Mouse (Mus musculus): ENCODE data around the gene Spag9. TPM values are rescaled to one million over a fixed set of nuclear protein-coding genes. Genes with fewer than 3 reads are reported as not detected.

Spag9 gene
- polyA plus RNA-seq (2015; fragmentation: Nextera tagmentation; extraction: Ambion mirVana) = 89.3 and 93.1 TPM in 2 replicates

- ATAC-seq = peak; percentile 94
- WGBS = under 1% methylated on average over 56 of the region's 70 CpGs
- peak within 1 kb of the TSS; percentile 93 for H3K27ac ChIP-seq
- no peaks in the 10 kb centered on the region for H3K27me3 ChIP-seq
- no peaks in the 10 kb centered on the region for H3K36me3 ChIP-seq (ENCODE audit: poor library complexity, severe bottlenecking)
- no peaks in the 10 kb centered on the region for H3K9me3 ChIP-seq (replicated peaks)
- peaks cover 38% of the 10 kb centered on the region for H3K4me1 ChIP-seq
- H3K9ac ChIP-seq = peak within 1 kb of the TSS; percentile 83
- peak within 1 kb of the TSS; percentile 99 for H3K4me2 ChIP-seq
- peak within 1 kb of the TSS; percentile 88 for H3K4me3 ChIP-seq
Observed at GRCm38 (mm10) chr11:93995720-93996305, at the start of gene Spag9. TSS of gene Spag9 (plus strand) at chr11:93996091.

GRCm38 (mm10) chr11:93948887-93949567, 46.9 kb upstream of the Spag9 start:
- WGBS = 90% methylated on average over 9 of the region's 9 CpGs
- H3K9ac ChIP-seq = no peak overlapping the region
- H3K4me3 ChIP-seq = no peak overlapping the region
- no peak for ATAC-seq
- H3K27me3 ChIP-seq = no peaks in the 10 kb centered on the region
- H3K4me2 ChIP-seq = no peak overlapping the region
- H3K36me3 ChIP-seq (ENCODE audit: poor library complexity, severe bottlenecking) = peaks cover 61% of the 10 kb centered on the region
- peaks cover 18% of the 10 kb centered on the region; the same call in 1 of the 2 replicates for H3K4me1 ChIP-seq
- no peak overlapping the region for H3K27ac ChIP-seq
- H3K9me3 ChIP-seq (replicated peaks) = no peaks in the 10 kb centered on the region

DNA sequence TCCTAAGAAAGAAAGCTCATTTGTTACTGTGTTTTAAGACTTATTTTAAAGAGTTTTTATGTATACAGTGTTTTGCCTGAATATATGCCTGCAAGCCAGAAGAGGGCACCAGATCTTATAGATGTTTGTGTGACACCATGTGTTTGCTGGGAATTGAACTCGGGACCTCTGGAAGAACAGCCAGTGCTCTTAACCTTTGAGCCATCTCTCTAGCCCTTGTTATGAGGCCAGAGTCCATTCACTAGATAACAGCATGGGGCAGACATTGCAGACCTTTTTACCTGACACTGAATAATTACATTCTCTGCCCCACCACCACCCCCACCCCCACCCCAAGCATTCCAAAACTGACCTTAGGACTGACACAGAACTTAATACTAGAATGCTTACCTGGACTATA, 45.8 kb upstream of the Spag9 start:
- WGBS = 96% methylated on average over 1 of the region's 1 CpGs
- no peak overlapping the region for H3K4me2 ChIP-seq
- H3K9ac ChIP-seq = no peak overlapping the region
- H3K4me3 ChIP-seq = no peak overlapping the region
- H3K4me1 ChIP-seq = peaks cover 25% of the 10 kb centered on the region
- peaks cover 61% of the 10 kb centered on the region for H3K36me3 ChIP-seq (ENCODE audit: poor library complexity, severe bottlenecking)
- ATAC-seq = no peak
- no peaks in the 10 kb centered on the region for H3K9me3 ChIP-seq (replicated peaks)
- no peak overlapping the region for H3K27ac ChIP-seq
- H3K27me3 ChIP-seq = no peaks in the 10 kb centered on the region

- Histone ChIP-seq H3K9me3 (replicated peaks) (no peaks in the 10 kb centered on the region), H3K27ac (no peak overlapping the region), H3K9ac (no peak overlapping the region), H3K4me3 (no peak overlapping the region), H3K36me3 (ENCODE audit: poor library complexity, severe bottlenecking) (peaks cover 54% of the 10 kb centered on the region), H3K4me1 (peaks cover 36% of the 10 kb centered on the region), H3K4me2 (no peak overlapping the region), H3K27me3 (no peaks in the 10 kb centered on the region)
- no peak for ATAC-seq
- 75% methylated on average over 5 of the region's 5 CpGs for WGBS
Observed at GRCm38 (mm10) chr11:93952376-93952775, 43.5 kb upstream of the Spag9 start.

- Histone ChIP-seq H3K27me3 (no peaks in the 10 kb centered on the region), H3K9me3 (replicated peaks) (no peaks in the 10 kb centered on the region), H3K4me1 (peaks cover 36% of the 10 kb centered on the region), H3K4me3 (peak overlapping the region; percentile 70), H3K36me3 (ENCODE audit: poor library complexity, severe bottlenecking) (peaks cover 57% of the 10 kb centered on the region), H3K9ac (peak overlapping the region; percentile 78), H3K27ac (peak overlapping the region; percentile 88), H3K4me2 (peak overlapping the region; percentile 89)
- 0 out of 2 replicates have a peak, but pooled peaks have one; percentile 0 for ATAC-seq
- WGBS = 50% methylated on average over 13 of the region's 13 CpGs
Observed at GRCm38 (mm10) chr11:93954738-93955255, 41.1 kb upstream of the Spag9 start.

- ATAC-seq = peak; percentile 98
- peaks cover 36% of the 10 kb centered on the region for H3K4me1 ChIP-seq
- H3K36me3 ChIP-seq (ENCODE audit: poor library complexity, severe bottlenecking) = peaks cover 57% of the 10 kb centered on the region
- peak overlapping the region; percentile 88 for H3K27ac ChIP-seq
- H3K4me2 ChIP-seq = peak overlapping the region; percentile 89
- WGBS = under 1% methylated on average over 65 of the region's 67 CpGs
- peak overlapping the region; percentile 78 for H3K9ac ChIP-seq
- H3K9me3 ChIP-seq (replicated peaks) = no peaks in the 10 kb centered on the region
- H3K4me3 ChIP-seq = peak overlapping the region; percentile 70
- H3K27me3 ChIP-seq = no peaks in the 10 kb centered on the region
Observed at GRCm38 (mm10) chr11:93955256-93956150, 40.4 kb upstream of the Spag9 start.

DNA sequence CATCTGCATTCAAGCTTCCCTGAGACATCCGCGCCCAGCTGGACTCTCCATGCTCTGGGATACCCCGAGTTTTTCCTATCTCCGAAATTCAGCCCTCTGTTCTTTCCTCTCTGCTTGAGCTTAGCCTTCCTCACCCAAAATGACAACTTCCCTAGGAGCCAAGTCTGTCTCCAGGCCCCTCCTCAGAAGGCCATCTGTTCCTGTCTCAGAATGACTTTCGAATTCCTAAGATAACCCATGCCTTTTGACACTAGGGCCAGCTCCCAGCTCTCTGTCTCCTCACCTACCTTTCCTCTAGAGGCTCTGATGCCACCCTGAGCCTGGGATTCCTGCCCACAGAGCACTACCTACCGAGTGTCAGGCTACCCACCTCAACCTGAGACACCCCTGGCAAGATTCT, 39.7 kb upstream of the Spag9 start, which contains the start of gene Nme2:
Gene Nme2, minus strand, starts transcription at position 101 of the 400 bp plus-strand sequence.
- Histone ChIP-seq H3K4me1 (peaks cover 36% of the 10 kb centered on the region), H3K36me3 (ENCODE audit: poor library complexity, severe bottlenecking) (peaks cover 57% of the 10 kb centered on the region), H3K9ac (peak within 1 kb of the TSS; percentile 78), H3K27me3 (no peaks in the 10 kb centered on the region), H3K4me2 (peak within 1 kb of the TSS; percentile 89), H3K4me3 (peak within 1 kb of the TSS; percentile 70), H3K27ac (peak within 1 kb of the TSS; percentile 88), H3K9me3 (replicated peaks) (no peaks in the 10 kb centered on the region)
- peak; percentile 19; the same call in 1 of the 2 replicates for ATAC-seq
- 10% methylated on average over 6 of the region's 6 CpGs for WGBS

- H3K4me3 ChIP-seq = no peak overlapping the region
- H3K4me2 ChIP-seq = no peak overlapping the region
- WGBS = 68% methylated on average over 2 of the region's 2 CpGs
- H3K9me3 ChIP-seq (replicated peaks) = no peaks in the 10 kb centered on the region
- no peaks in the 10 kb centered on the region for H3K27me3 ChIP-seq
- no peak overlapping the region for H3K27ac ChIP-seq
- no peak overlapping the region for H3K9ac ChIP-seq
- H3K4me1 ChIP-seq = peaks cover 35% of the 10 kb centered on the region
- H3K36me3 ChIP-seq (ENCODE audit: poor library complexity, severe bottlenecking) = peaks cover 58% of the 10 kb centered on the region
- no peak for ATAC-seq
Observed at GRCm38 (mm10) chr11:93957031-93957555, 38.8 kb upstream of the Spag9 start.

DNA sequence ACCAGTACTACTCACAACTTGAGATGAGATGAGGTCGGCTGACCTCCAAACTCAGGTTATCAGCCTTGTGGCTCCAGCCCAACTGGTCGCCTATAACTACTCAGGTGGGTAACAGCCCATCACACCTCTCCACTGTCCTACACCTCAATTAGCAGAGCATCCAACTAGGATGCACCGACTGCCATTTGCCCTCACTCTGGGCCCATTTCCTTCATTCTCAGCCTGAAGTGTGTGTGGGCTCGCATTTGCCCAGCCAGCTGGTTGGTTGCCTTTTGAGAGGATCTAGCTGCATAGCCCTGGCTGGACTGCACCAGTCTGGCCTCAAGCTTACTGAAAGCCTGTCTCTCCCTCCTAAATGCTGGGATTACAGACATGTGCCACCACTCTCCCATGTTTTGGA, 38.1 kb upstream of the Spag9 start:
- H3K36me3 ChIP-seq (ENCODE audit: poor library complexity, severe bottlenecking) = peaks cover 58% of the 10 kb centered on the region
- H3K4me1 ChIP-seq = peaks cover 29% of the 10 kb centered on the region
- H3K9ac ChIP-seq = no peak overlapping the region
- no peak for ATAC-seq
- WGBS = 87% methylated on average over 4 of the region's 4 CpGs
- no peak overlapping the region for H3K4me2 ChIP-seq
- no peaks in the 10 kb centered on the region for H3K9me3 ChIP-seq (replicated peaks)
- H3K4me3 ChIP-seq = no peak overlapping the region
- no peak overlapping the region for H3K27ac ChIP-seq
- no peaks in the 10 kb centered on the region for H3K27me3 ChIP-seq

GRCm38 (mm10) chr11:93961482-93961881, 34.4 kb upstream of the Spag9 start:
- 90% methylated on average over 6 of the region's 6 CpGs for WGBS
- ATAC-seq = no peak
- no peaks in the 10 kb centered on the region for H3K27me3 ChIP-seq
- H3K9ac ChIP-seq = no peak overlapping the region
- H3K27ac ChIP-seq = no peak overlapping the region
- H3K9me3 ChIP-seq (replicated peaks) = no peaks in the 10 kb centered on the region
- H3K4me2 ChIP-seq = no peak overlapping the region
- H3K4me3 ChIP-seq = no peak overlapping the region
- peaks cover 3% of the 10 kb centered on the region for H3K4me1 ChIP-seq
- peaks cover 85% of the 10 kb centered on the region for H3K36me3 ChIP-seq (ENCODE audit: poor library complexity, severe bottlenecking)

- Histone ChIP-seq H3K4me2 (no peak overlapping the region), H3K9ac (no peak overlapping the region), H3K36me3 (ENCODE audit: poor library complexity, severe bottlenecking) (peaks cover 79% of the 10 kb centered on the region), H3K4me1 (peaks cover 11% of the 10 kb centered on the region), H3K27ac (no peak overlapping the region), H3K4me3 (no peak overlapping the region), H3K9me3 (replicated peaks) (no peaks in the 10 kb centered on the region), H3K27me3 (no peaks in the 10 kb centered on the region)
- WGBS = 84% methylated on average over 4 of the region's 4 CpGs
- no peak for ATAC-seq
Observed at GRCm38 (mm10) chr11:93963013-93963412, 32.9 kb upstream of the Spag9 start.

Data from forebrain, embryonic 13.5 days (tissue).